Mouse (Mus musculus): Measurements from ENCODE around the gene Shisal1.

GRCm38 (mm10) chr15:84418266-84418610 is 28.7 kb downstream of the Shisal1 start:
- TF ChIP-seq CTCF (IDR thresholded peaks at IDR 0.05; ENCODE audit: low read depth, low read length) (no peak), POLR2A (IDR thresholded peaks at IDR 0.05; ENCODE audit: insufficient read depth, low read length) (no peak), EP300 (IDR thresholded peaks at IDR 0.05; ENCODE audit: insufficient read depth, low read depth, low read length) (no peak)

Measured in ES-Bruce4 (cell line).